Mouse (Mus musculus) T-cell, adult 2 months (primary cell): Measurements from ENCODE around the gene Gm4952.
"Not testable (repeated sequence)": the region's sequence is repeated elsewhere in the genome, so short reads cannot be mapped to it uniquely, and the experiment has no call there.

Experiments used
- DNase-seq: peaks from one replicate; pipeline ENCODE4 v3.0.0; 2022; ENCODE audit warnings: low spot score

The Gm4952 gene

DNA sequence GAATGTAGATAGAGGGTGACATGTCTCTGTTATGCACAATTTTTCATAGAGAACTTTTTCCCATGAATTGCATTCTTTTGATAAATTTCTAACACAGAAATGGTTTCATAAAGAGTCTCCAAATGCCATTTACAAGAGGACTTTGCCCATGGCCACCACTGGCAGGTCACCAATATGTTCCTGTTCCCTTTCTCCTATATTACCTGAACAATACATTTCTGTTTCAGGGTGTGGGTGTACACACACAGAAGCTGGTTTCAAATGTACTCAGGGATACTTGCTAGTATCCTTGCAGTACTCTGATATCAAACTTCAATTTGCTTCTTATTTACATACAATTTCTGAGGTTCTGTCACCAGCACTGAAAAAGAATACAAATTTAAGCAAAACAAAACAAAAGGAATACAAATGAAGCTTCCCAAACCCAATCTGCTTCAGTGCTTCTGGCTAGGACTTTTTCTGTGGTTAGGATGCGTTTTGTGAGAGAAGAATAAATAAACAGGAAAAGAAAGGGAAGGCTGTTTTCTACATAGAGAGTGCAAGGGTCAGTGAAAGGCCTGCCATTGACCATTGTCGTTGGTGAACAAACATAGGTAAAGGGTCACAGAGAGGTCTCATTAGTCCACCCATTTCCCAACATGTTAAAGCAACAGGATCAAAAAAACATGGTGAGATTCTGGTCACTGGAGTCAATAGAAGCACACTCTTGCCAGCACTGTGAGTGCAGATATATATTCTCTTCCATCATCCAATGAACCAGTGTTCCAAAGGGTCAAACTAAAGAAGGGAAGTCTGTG is 1.1 kb downstream of the Gm4952 start:
- no peak for DNase-seq

DNA sequence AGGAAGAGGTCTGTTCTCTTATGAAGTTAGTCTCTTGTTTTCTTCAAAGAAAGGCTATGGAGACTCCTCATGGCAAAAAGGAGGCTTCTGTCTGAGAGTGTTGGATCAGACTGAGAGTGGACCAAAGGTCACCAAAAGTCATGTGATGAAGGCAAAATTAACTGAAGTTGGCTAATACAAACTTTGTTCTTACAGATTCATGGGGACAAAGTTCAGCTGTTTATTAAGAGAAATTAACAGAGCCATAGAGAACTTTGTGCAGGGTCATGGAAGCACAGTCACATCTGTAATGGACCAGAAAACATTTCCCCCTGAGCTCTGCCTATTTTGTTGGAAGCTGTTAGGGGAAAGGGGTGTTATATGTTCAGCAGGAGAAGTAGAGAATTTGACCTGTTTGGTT is 8.6 kb downstream of the Gm4952 start:
- no peak for DNase-seq

DNA sequence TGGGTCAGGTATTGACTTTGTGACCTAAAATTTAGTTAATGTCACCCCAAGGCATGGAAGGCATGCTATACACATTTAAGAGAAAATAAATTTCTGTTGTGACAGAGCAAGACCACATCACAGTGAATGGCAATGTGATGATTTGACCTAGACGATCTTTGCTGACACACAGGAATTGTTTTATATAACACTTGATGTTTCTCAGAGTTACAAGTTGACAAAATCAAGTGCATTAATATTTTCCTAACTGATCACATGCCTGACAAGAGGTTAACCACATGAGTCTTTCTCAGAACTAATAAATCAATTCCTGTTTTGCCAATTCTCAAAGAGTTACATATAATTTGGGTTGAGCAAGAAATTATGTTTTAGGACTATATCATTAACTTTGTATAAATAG is 13.9 kb downstream of the Gm4952 start:
- no peak for DNase-seq

DNA sequence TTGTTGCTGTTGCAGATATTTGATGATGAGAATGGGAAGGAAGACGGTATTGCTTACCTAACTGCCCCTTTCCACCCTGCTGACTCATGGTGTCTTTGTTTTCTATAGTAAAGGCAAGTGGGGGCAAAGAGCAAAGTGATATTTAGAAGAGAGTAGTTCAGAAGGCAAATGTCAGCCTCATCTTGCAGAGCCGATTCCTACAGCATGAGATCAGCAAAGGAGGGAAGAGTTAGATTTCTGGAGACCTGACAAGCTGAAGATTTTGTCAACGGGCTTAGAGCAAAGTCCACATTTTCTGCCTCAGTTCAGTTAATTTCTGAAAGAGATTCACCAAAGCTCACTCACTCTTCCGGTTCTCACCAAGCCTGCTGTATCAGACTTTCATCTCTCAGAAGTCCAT is 33.4 kb downstream of the Gm4952 start, which contains the start of gene Glyat:
Gene Glyat, plus strand, starts transcription at position 133 of the 400 bp plus-strand sequence.
- no peak for DNase-seq

DNA sequence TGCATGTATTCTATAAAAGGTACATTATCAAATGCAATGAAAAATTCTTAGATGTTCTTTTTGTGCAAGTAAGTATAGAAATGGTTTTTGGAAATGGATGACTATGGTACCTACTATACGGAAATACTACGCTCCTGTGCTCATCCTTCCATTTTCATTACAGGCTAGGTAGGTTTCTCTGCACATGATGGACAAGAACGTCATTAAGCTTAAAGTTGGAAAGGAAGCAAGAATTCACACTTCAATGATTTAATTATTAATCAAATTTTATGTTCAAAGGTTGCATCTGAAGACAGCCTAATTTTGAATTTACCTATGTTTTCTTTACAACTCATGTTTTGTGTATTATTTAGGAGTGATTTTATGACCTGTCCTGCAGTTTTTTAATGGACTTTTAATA is 34.5 kb downstream of the Gm4952 start:
- DNase-seq, result no peak

DNA sequence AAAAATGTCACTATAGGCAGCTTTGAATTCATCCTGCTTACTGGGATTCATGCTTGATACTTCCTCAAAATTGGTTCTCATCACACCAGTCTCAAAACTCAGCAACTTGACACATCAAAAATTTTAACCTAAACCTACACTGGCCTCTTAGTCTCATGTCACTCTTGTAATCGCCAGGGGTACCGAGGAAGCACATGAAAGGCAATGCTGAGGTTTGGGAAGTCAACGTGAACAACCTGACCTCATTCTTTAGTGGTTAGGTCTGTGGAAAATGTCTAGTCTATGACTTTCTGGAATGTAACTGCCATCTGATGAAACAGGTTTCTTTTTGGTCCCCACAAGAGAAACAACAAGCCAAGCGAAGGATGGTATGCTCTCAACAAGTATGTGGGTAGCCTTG is 35.2 kb downstream of the Gm4952 start:
- DNase-seq, result no peak

DNA sequence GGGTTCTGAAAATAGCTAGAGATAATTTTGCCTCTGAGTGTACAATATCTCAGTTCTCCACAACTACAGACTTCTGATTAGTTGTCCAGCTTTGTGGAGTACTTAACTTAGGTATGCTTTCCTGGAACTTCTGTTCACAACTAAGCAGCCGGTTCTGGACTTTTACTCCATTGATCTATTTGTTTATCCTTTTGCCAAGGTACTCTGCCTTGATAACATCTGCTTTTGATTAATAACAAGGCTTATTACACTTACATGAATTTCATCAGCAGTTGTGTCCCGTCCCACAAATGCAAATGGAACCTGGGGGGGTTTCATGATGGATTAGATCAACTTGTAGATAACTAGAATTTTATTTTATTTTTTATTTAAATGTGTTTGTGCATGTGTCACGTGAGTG is 37.1 kb downstream of the Gm4952 start:
- no peak for DNase-seq

DNA sequence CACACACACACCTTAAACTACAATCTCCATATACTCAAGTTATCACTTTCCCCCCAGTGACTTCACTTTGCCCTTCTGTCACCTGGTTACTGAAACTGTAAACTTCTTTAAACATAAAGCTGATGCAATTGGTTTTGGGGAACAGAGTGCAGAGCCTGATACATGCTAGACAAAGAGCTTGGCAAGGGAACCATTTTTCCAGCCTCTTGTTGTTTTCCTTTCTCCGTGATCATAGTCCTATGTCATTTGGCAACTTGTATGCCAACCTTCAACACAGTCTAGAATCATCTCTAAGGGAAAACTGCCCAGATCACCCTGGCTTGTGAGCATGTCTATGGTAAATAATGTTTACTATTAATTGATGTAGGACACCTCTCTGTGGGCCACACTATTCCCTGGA is 38.3 kb downstream of the Gm4952 start:
- no peak for DNase-seq

DNA sequence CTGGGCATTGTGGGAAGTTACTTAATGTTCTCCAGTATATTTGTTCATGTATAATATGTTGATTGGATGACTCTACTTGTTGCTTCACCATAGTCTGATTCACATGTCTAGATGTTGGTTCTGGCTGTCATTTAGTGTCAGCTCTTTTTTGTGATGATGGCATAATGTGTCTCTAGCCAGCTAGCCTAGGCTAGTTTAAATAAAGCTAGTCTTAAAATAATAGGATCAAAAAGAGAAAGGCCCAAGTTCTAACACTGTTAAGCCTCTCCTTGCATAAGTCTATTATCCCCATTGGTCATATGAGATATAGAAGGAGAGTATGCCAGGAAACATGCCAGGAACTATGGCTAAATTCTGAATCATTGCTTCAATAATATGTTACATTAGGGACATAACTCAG is 49.7 kb downstream of the Gm4952 start:
- no peak for DNase-seq

DNA sequence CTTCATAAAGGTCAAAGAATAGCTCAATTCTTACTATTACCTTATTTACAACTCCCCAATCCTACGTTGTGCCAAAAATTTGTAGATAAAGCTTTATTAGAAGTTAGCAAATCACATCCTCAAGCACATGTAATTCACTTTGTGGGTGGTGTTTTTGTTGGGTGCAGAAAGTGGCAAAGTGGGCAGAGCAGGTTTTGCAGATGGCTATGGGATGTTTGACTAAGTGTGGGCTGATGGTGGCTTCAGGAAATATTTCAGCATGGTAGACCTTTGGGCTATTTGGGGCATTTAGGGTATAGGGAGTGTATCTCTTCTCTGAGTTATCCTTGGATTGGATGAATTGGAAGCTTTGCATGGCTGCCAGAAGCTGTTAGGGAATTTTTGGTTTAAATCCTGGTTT is 66.4 kb downstream of the Gm4952 start:
- DNase-seq, result no peak

DNA sequence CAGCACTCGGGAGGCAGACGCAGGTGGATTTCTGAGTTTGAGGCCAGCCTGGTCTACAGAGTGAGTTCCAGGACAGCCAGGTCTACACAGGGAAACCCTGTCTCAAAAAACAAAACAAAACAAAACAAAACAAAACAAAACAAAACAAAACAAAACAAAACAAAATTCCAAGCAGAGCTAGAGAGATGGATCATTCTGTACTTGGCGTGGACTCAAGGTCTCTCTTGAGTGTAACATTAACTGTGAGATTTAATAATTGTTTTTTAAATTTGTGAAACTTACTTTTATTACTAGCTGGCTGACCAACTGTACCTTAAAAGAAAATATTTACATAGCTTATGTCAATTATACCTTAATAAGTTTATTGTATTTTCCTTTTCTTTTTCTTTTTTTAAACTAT is 68.8 kb downstream of the Gm4952 start:
- not testable (repeated sequence) for DNase-seq

DNA sequence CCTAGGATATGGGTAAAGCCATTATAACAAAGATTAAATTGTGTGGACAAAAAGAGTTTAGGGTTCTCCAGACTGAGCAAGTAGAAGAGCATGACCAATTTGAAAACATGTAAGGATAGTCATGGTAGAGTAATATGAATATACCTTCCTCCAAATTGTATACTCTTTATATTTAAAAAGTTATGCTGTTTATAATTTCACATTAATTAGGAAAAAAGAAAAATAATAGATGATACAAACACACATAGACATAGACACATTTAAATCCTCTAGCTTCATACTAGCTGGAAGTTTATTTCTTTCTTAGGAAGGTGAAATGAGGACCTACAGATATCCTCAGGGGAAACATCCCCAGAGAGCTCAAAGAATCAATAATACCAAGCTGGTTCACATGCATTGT is 70.4 kb downstream of the Gm4952 start, which contains the start of gene Olfr1442:
Gene Olfr1442, plus strand, starts transcription at position 301 of the 400 bp plus-strand sequence.
- no peak for DNase-seq

DNA sequence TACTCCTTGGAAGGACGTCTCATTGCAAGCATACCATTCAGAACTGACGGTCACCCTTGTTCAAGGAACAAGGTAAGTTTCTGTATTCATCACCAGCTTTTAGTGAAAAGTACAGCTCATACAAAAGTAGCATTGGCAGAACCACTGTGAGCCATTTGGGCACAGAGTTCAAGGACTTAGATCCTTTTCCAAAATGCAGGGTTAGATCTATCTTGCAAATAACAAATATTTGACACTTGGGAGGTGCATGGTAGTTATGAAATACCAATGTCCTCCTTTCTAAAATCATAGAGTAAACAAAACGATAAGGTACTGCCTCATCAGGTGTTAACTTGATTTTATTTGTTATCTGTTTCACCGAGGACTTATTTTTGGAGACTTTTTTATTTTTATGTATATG is 71.3 kb downstream of the Gm4952 start:
- no peak for DNase-seq

DNA sequence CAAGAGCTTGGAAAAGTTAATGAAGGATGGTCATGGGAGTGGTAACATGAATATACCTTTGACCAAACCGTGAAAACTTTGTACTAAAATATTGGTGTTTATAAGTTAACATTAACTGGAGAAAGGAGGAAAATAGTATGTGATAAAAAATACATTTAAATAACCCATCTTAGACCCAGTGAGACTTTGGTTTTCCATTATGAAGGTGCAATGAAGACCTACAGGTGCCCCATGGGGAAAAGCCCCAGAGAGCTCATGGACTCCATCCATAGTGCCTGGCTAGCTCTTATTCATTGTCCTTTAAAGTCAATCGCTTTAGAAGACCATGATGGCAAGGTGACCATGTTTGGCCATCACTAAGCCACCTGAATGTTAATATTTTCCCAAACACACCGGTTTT is 78.0 kb downstream of the Gm4952 start, which contains the start of gene Olfr1443:
Gene Olfr1443, plus strand, starts transcription at position 301 of the 400 bp plus-strand sequence.
- DNase-seq, result no peak
